Mouse (Mus musculus): Measurements from ENCODE around the gene Ptpn1. TPM values are rescaled to one million over a fixed set of nuclear protein-coding genes. Genes with fewer than 3 reads are reported as not detected.

The Ptpn1 gene
- total RNA-seq, 2 experiments from 2014 or later, result 43.1 to 50.2 TPM

DNA sequence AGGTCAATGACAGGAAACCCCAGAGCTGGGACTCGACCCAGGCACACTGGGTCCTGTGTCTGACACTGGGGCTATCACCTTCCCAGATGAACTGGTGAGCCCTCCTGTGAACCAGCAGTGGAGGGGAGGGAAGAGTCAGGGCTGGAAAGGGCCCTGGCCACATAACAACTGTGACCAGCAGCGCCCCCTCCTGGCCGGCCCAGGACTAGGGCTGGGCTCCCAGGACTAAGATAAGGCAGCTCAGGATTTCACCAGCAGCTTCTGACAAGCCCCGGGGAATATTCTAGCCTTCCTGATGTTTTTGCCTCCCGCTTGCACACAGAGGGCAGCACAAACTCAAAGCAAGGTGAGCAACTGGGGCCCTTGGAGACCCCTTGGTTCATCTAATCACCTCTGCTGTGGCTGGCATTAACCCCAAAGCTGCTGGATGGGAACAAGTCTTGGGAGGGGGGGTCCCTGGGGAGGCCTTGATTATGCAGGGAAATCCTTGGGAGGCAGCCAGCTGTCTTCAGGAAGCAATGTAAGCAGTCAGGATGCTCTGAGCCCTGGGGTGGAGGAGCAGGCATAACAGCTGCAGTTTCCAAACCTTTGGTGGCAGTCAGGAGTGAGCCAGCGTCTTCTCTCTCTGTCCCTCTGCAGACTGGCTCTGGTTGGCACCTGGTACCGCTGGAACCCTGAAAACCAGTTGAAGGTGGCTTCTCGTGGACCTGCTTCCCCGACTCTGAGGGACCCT lies 78.2 kb downstream of the Ptpn1 start, which contains the start of gene Ripor3:
Gene Ripor3, minus strand, starts transcription at position 683 of the 733 bp plus-strand sequence.
- DNase-seq, result peak; percentile 89

DNA sequence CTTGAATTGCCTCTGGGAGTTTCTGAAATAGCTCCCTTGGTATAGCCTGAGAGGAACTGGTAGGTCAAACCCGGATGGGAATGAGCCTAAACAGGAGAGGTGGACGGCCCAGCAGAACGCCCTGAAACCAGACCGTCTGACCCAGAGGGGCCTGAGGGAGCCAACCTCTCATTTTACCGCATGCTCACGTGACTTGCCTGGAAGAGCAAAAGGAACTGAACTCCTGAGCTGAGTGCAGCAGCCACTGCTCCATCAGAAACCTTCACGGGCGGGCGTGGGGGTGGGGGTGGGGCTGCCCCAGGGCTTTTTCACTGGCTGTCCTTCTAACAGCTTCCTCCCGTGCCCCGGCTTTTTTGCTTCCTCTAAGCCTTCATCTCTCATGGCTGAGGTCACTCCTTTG lies 79.0 kb downstream of the Ptpn1 start:
- DNase-seq, result no peak

DNA sequence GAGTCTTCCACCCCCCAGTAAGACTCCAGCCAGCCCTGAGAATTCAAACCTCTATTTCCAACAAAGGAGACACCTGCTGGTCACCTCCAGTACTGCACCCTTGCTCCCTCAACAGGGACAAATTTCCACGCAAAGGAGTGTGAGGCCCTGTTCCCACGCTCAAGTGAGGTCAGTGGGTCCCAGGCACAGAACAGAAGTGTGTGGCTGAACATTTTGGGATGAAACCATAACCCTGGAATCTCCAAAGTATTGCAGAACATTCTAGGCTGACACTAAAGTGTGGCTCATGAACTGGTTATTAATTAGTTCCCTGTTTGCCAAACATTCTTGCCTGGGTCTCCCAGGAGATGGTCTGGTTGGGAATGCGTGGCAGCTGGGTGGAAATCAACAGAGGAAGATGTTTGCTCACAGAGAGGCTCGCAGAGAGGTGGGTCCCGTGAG lies 85.1 kb downstream of the Ptpn1 start:
- DNase-seq, result peak; percentile 85

DNA sequence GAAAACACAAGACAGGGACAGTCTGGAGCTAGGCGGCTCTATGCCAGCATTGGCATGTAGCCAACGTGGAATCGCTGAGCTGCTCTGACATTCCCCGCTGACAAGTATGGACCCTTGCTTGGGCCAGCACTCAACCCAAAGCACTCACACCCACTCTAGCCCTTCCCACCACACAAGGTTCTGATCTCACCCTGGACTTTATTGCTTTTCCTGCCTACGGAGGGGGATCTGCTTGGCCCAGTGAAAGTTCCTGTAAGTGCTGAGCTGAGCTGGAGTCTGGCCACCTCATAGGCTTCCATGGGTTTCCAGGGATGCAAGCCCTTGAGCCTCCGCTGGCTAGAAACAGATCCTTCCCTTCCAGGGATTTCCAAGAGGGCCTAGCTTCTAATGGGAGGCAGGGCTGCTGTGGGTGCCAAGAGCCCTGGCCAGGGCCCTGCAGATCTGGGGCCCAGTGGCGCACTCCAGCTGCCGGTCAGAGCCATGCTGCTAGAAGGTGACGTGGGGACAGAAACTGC lies 87.4 kb downstream of the Ptpn1 start:
- peak; percentile 78 for DNase-seq

DNA sequence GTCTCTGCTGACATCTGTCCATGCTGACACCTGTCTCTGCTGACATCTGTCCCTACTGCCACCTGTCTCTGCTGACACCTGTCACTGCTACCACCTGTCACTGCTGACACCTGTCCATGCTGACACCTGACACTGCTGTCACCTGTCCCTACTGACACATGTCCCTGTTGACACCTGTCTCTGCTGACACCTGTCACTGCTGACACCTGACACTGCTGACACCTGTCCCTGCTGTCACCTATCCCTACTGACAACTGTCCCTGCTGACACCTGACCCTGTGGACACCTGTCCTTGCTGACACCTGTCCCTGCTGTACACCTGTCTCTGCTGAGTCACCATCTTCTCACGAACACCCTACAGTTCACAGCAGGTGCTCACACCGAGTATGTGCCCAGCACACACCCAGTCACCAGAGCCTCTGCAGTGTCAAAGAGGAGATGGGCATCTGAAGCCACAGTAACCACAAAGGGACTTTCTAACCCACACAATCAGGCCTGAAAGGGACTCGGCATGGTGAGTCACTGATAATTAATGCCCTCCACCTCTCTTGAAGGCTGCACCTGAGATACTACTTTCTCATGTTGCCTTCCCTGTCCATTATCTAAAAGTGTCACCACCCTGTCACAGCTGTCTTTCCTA lies 92.0 kb downstream of the Ptpn1 start:
- no peak for DNase-seq

DNA sequence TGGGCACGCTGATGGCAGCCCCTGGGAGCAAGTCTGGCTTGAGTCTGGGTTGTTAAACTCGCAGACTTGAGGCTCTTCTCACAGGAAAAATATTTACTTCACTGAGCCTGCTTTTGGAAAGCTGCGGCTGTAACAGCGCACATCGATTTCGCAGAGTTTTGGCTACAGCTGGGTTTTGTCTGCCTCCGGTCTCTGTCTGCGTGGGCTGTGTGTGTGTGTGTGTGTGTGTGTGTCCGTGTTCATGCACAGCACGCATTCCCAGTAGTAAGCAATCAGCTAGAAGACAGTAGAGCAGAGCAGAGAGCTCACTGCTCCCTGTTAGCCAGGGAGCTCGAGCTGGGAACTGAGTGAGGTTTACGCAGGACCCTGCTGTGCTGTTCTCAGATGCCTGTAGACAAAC lies 93.3 kb downstream of the Ptpn1 start:
- no peak for DNase-seq

DNA sequence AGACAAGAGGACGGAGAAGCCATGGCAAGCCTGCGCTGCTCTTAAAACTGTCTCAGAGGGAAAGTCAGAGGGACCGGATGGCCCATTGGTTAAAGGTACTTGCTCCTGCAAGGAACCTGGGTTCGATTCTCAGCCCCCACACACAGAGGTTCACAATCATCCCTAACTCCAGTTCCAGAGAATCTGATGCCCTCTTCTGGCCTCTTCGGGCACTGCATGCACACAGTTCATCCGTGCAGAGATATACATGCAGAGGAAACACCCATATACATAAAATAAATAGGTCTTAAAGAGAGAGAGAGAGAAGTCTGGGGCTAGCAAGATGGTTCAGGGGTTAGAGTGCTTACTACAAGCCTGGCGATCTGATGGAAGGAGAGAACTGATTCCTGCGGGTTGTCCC lies 94.0 kb downstream of the Ptpn1 start:
- no peak for DNase-seq

DNA sequence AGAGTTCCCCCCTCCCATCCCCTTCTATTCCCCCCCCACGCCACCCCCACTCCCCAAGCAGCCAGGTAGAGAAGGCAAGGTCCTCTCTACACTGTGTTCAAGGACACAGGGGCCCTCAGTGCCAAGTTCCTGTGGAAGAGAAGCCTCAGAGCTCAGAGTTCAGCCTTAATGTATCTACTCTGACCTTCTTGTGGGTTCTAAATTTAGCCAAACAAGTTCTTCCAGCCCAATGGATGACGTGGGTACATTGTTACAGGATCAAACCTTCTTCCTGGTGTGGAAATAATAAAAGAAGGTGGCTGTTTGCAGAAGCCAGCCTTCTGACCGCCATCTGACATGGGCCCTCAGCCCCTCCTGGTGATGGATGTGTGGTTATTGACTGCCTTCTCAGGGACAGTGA lies 94.6 kb downstream of the Ptpn1 start:
- DNase-seq, result no peak

DNA sequence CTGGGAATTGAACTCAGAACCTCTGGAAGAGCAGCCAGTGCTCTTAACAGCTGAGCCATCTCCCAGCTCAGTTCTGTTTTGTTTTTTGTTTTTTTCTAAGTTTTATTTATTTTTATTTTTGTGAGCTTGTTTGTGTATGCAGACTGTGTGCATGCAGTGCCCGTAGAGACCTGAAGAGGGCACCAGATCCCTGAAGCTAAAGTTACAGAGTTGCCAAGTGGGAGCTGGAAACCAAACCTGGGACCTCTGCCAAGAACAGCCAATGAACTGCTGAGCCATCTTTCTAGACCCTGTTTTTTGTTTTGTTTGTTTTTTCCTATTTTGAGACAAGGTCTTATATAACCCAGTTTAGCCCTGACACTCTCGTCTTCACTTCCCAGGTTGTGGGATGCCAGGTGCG lies 96.5 kb downstream of the Ptpn1 start:
- DNase-seq, result no peak

Other genes starting within 250 kb of the Ptpn1 start
- gene Cebpb, start 243.1 kb upstream of the Ptpn1 start, total RNA-seq (2021), result 100 to 1,000 TPM; 269 to 439 TPM
- 10 to 100 TPM; 31.2 to 33.5 TPM for gene Tmem189, start 242.2 kb upstream of the Ptpn1 start, total RNA-seq (2021)
- 1 to 10 TPM; 3.2 to 4.6 TPM for gene Ripor3, start 78.6 kb downstream of the Ptpn1 start, total RNA-seq (2021)
- 1 to 10 TPM; 2.1 to 2.3 TPM for gene Pard6b, start 148.9 kb downstream of the Ptpn1 start, total RNA-seq (2021)

Measured in adrenal gland, postnatal 10 days (tissue).